Mouse (Mus musculus) limb, embryonic 14.5 days (tissue): Measurements from ENCODE around the gene Gm32742. TPM values are rescaled to one million over a fixed set of nuclear protein-coding genes. Genes with fewer than 3 reads are reported as not detected.
A peak's percentile ranks its signal among the peaks of the same experiment; 100 is the strongest.

Experiments used
- ATAC-seq: fragments of 200-750 bp; cut with Nextera tagmentation; 2 replicates; pipeline ENCODE4 v1.8.0; 2017; ENCODE audit warnings: low read depth, moderate number of reproducible peaks, moderate TSS enrichment; ENCODE audit not compliant: low FRiP score
- DNase-seq: peaks from one replicate; pipeline ENCODE4 v3.0.0-alpha.2; 2015; ENCODE audit warnings: low spot score
- H3K27ac ChIP-seq: fragments of 300-500 bp; sonication (generic); replicated peaks from 2 replicates; pipeline ENCODE4 v1.5.1; 2014; ENCODE audit warnings: low read depth, mild to moderate bottlenecking, low read length, moderate library complexity, mixed read lengths
- H3K27me3 ChIP-seq: fragments of 300-500 bp; sonication (generic); 2 replicates; pipeline ENCODE4 v1.6.1; 2014; ENCODE audit warnings: low read length, mixed read lengths; ENCODE audit not compliant: control insufficient read depth, insufficient read depth
- H3K36me3 ChIP-seq: fragments of 300-500 bp; sonication (generic); 2 replicates; pipeline ENCODE4 v1.6.1; 2014; ENCODE audit warnings: mild to moderate bottlenecking, low read length, moderate library complexity, mixed read lengths; ENCODE audit not compliant: control insufficient read depth, insufficient read depth
- H3K4me1 ChIP-seq: fragments of 300-500 bp; sonication (generic); 2 replicates; pipeline ENCODE4 v1.6.1; 2014; ENCODE audit warnings: antibody characterized with exemption, low read length, mixed read lengths; ENCODE audit not compliant: control insufficient read depth, insufficient read depth
- H3K4me2 ChIP-seq: fragments of 300-500 bp; sonication (generic); replicated peaks from 2 replicates; pipeline ENCODE4 v1.6.1; 2014; ENCODE audit warnings: low read depth, mild to moderate bottlenecking, low read length, moderate library complexity; ENCODE audit not compliant: severe bottlenecking
- H3K4me3 ChIP-seq: fragments of 300-500 bp; sonication (generic); replicated peaks from 2 replicates; pipeline ENCODE4 v1.5.1; 2014; ENCODE audit warnings: low read length
- H3K9ac ChIP-seq: fragments of 300-500 bp; sonication (generic); 2 replicates; pipeline ENCODE4 v1.6.1; 2014; ENCODE audit warnings: mild to moderate bottlenecking, low read depth, low read length, moderate library complexity; ENCODE audit not compliant: severe bottlenecking
- H3K9me3 ChIP-seq: fragments of 300-500 bp; sonication (generic); 2 replicates; pipeline ENCODE4 v1.6.1; 2016; ENCODE audit warnings: low read length; ENCODE audit not compliant: control insufficient read depth
- POLR2A ChIP-seq: fragments of 200-500 bp; IDR thresholded peaks from 2 replicates; pipeline ENCODE4 v1.8.0; 2012; ENCODE audit warnings: inconsistent platforms, mild to moderate bottlenecking, moderate library complexity, borderline replicate concordance; ENCODE audit not compliant: insufficient read depth, insufficient read length; ENCODE audit errors: extremely low read depth
- WGBS: fragments of 180-500 bp; shearing (Covaris S2); extraction: QIAGEN DNeasy Blood & Tissue Kit; methylation state at CpG from one replicate; pipeline ENCODE4 v1.1.7; 2014; 5-methylcytosine and 5-hydroxymethylcytosine counted together
- polyA plus RNA-seq, 2 experiments: library from polyadenylated mRNA; depleted of rRNA in 1 of 2; stranded (reverse) in 1 of 2; unstranded in 1 of 2; fragments of >200 nt; fragmentation: Nextera tagmentation in 1 of 2; extraction: Ambion mirVana in 1 of 2; gene quantifications; 2 replicates each; pipeline versions ENCODE4 v1.2.1 to v1.2.3; 2012 to 2014

The Gm32742 gene
- polyA plus RNA-seq, 2 experiments = 0.01 to 0.03 TPM

DNA sequence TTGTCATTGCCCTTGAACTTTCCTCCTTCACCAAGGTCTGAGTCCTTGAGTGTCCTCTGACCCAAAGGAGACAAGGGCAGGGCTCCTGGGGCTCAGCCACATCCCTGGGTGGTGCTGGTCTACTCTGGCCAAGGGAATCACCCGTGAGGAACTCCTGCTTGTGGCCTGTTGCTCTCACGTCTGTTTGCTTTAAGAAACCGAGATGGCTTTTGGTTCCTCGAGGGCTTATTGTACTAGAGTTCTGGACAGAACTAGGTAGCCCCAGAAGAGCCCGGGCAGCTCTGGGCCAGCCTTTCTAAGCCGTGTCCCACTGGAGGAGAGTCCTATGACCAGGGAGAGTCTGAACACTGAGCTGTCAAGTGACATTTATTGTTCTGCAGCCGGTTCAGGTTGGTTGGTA is 3.8 kb upstream of the Gm32742 start:
- ATAC-seq (no peak), DNase-seq (no peak)
- Histone ChIP-seq H3K4me1 (0 out of 2 replicates have a peak, but pooled peaks cover 9% of the 10 kb centered on the region), H3K36me3 (no peaks in the 10 kb centered on the region), H3K27me3 (no peaks in the 10 kb centered on the region), H3K4me2 (no peak overlapping the region), H3K27ac (no peak overlapping the region), H3K4me3 (no peak overlapping the region), H3K9me3 (no peaks in the 10 kb centered on the region), H3K9ac (no peak overlapping the region)
- WGBS = 83% methylated on average over 7 of the region's 7 CpGs
- no peak for TF ChIP-seq POLR2A

DNA sequence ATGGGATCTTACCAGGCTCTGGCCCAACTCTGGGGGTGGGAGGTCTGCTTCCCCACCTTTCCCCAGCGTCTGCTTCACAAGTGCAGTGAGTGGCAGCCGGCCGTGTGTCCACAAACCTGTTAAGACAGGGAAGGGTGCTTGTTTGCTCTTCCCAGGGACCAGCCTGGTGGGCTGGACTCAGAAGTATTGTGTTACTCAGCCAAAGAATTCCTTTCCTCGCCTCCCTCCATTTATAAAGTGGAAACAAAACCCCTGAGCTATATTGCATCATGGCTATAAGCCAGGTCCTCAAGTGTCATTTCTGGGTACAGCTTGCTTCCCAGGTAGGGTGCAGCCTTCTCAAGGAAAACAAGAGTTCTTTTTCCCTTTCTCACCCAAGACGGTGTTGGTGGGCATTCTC is 3.4 kb upstream of the Gm32742 start:
- Histone ChIP-seq H3K9me3 (no peaks in the 10 kb centered on the region), H3K36me3 (no peaks in the 10 kb centered on the region), H3K4me3 (no peak overlapping the region), H3K4me2 (no peak overlapping the region), H3K4me1 (0 out of 2 replicates have a peak, but pooled peaks cover 9% of the 10 kb centered on the region), H3K27ac (no peak overlapping the region), H3K27me3 (no peaks in the 10 kb centered on the region), H3K9ac (no peak overlapping the region)
- TF ChIP-seq POLR2A = no peak
- DNase-seq (no peak), ATAC-seq (no peak)
- WGBS = 51% methylated on average over 5 of the region's 5 CpGs

DNA sequence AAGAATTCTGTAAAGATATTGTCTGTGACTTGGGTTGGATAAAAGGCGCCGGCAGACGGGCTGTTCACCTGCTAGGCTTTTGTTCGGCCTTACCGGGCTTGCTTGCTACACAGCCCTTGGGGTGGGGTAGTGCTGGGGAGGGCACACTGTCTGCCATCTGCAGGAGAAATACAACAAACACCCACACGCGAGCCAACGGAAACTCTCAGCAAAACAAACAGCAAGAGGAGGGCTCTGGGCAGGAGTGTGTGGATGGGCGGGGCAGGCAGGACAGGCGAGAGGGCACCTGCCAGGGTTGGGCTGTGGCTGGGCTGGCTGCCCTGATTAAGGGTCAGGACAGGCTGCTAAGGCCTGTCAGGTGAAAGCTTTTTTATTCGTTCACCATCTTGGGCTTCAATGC is 2.6 kb upstream of the Gm32742 start:
- no peaks in the 10 kb centered on the region for H3K27me3 ChIP-seq
- ATAC-seq (no peak), DNase-seq (no peak)
- 68% methylated on average over 11 of the region's 11 CpGs for WGBS
- no peak overlapping the region for H3K4me3 ChIP-seq
- TF ChIP-seq POLR2A = no peak
- H3K36me3 ChIP-seq = no peaks in the 10 kb centered on the region
- no peaks in the 10 kb centered on the region for H3K9me3 ChIP-seq
- H3K4me2 ChIP-seq = no peak overlapping the region
- no peak overlapping the region for H3K9ac ChIP-seq
- H3K27ac ChIP-seq = no peak overlapping the region
- H3K4me1 ChIP-seq = 0 out of 2 replicates have a peak, but pooled peaks cover 9% of the 10 kb centered on the region

DNA sequence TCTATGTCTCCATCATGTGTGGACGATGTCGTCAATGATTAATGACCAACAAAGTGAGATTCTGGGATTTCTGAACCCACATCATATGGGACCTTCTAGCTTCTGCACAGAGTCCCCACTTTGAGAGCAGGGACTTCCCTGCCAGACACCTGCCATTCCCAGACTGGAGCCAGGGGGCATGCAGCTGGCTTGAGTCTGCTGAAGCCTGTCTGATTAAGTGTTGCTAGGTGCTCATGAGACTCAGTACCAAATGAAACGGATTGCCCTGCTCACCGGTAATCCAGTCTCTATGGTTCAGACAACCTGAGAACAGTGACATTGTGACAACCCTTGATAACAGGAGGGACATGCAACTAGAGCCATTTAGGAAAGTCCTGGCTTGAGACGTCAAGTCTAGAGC is 1.3 kb downstream of the Gm32742 start:
- no peaks in the 10 kb centered on the region for H3K9me3 ChIP-seq
- no peak for DNase-seq
- H3K4me2 ChIP-seq = no peak overlapping the region
- H3K36me3 ChIP-seq = no peaks in the 10 kb centered on the region
- ATAC-seq = no peak
- H3K27ac ChIP-seq = no peak overlapping the region
- 0 out of 2 replicates have a peak, but pooled peaks cover 9% of the 10 kb centered on the region for H3K4me1 ChIP-seq
- no peak for TF ChIP-seq POLR2A
- H3K4me3 ChIP-seq = no peak overlapping the region
- no peak overlapping the region for H3K9ac ChIP-seq
- H3K27me3 ChIP-seq = peaks cover 1% of the 10 kb centered on the region; the same call in 1 of the 2 replicates
- WGBS = 75% methylated on average over 5 of the region's 5 CpGs

- peak; percentile 82 for ATAC-seq
- 27% methylated on average over 4 of the region's 4 CpGs for WGBS
Observed at GRCm38 (mm10) chr9:51161771-51162388, 3.4 kb downstream of the Gm32742 start.

More at GRCm38 (mm10) chr9:51161771-51162388, 3.4 kb downstream of the Gm32742 start:
- H3K9ac ChIP-seq = no peak overlapping the region
- peak; percentile 18; the same call in 1 of the 2 replicates for TF ChIP-seq POLR2A
- peak; percentile 44 for DNase-seq
- peaks cover 3% of the 10 kb centered on the region; the same call in 1 of the 2 replicates for H3K27me3 ChIP-seq
- H3K9me3 ChIP-seq = no peaks in the 10 kb centered on the region
- no peak overlapping the region for H3K4me2 ChIP-seq
- H3K36me3 ChIP-seq = no peaks in the 10 kb centered on the region
- H3K27ac ChIP-seq = no peak overlapping the region
- H3K4me3 ChIP-seq = no peak overlapping the region
- no peaks in the 10 kb centered on the region for H3K4me1 ChIP-seq
